Mouse (Mus musculus) intestine, postnatal 0 days (tissue): ENCODE measurements around the gene Syne2. TPM values are rescaled to one million over a fixed set of nuclear protein-coding genes. Genes with fewer than 3 reads are reported as not detected.

Experiments used
- ATAC-seq: fragments of 200-750 bp; cut with Nextera tagmentation; 2 replicates; pipeline ENCODE4 v1.8.0; 2017; ENCODE audit warnings: mild to moderate bottlenecking, moderate TSS enrichment, moderate library complexity
- H3K27ac ChIP-seq: fragments of 300-500 bp; sonication (generic); 2 replicates; pipeline ENCODE4 v1.5.1; 2014; ENCODE audit warnings: mild to moderate bottlenecking, low read depth, low read length, moderate library complexity
- H3K27me3 ChIP-seq: fragments of 300-500 bp; sonication (generic); replicated peaks from 2 replicates; pipeline ENCODE4 v1.6.1; 2014; ENCODE audit warnings: low read length, mixed read lengths; ENCODE audit not compliant: control insufficient read depth, insufficient read depth
- H3K36me3 ChIP-seq: fragments of 300-500 bp; sonication (generic); 2 replicates; pipeline ENCODE4 v1.6.1; 2014; ENCODE audit warnings: mild to moderate bottlenecking, moderate library complexity; ENCODE audit not compliant: control insufficient read depth, insufficient read depth
- H3K4me1 ChIP-seq: fragments of 300-500 bp; sonication (generic); replicated peaks from 2 replicates; pipeline ENCODE4 v1.6.1; 2014; ENCODE audit warnings: antibody characterized with exemption, low read length, mixed read lengths; ENCODE audit not compliant: control insufficient read depth, insufficient read depth
- H3K4me2 ChIP-seq: fragments of 300-500 bp; sonication (generic); replicated peaks from 2 replicates; pipeline ENCODE4 v1.6.1; 2014; ENCODE audit warnings: low read depth, mild to moderate bottlenecking, moderate library complexity
- H3K4me3 ChIP-seq: fragments of 300-500 bp; sonication (generic); 2 replicates; pipeline ENCODE4 v1.5.1; 2014; ENCODE audit warnings: low read depth, low read length
- H3K9ac ChIP-seq: fragments of 300-500 bp; sonication (generic); 2 replicates; pipeline ENCODE4 v1.6.1; 2014; ENCODE audit warnings: mild to moderate bottlenecking, low read depth, low read length
- H3K9me3 ChIP-seq: fragments of 300-500 bp; sonication (generic); 2 replicates; pipeline ENCODE4 v1.6.1; 2016; ENCODE audit warnings: mixed run types; ENCODE audit not compliant: control insufficient read depth
- CTCF ChIP-seq: sonication (generic); IDR thresholded peaks from 2 replicates; pipeline ENCODE4 v1.5.1; 2016; ENCODE audit warnings: low read depth, mild to moderate bottlenecking, control low read depth, antibody characterized with exemption, moderate library complexity
- WGBS: fragments of 180-500 bp; shearing (Covaris S2); extraction: QIAGEN DNeasy Blood & Tissue Kit; methylation state at CpG from one replicate; pipeline ENCODE4 v1.1.7; 2014; 5-methylcytosine and 5-hydroxymethylcytosine counted together
- polyA plus RNA-seq: library from polyadenylated mRNA; unstranded; fragments of >200 nt; fragmentation: Nextera tagmentation; extraction: Ambion mirVana; gene quantifications from 2 replicates; pipeline ENCODE4 v1.2.1, GENCODE M21; 2015

Gene Syne2
- polyA plus RNA-seq, 1 experiment from 2014 or later = 14.5 TPM

DNA sequence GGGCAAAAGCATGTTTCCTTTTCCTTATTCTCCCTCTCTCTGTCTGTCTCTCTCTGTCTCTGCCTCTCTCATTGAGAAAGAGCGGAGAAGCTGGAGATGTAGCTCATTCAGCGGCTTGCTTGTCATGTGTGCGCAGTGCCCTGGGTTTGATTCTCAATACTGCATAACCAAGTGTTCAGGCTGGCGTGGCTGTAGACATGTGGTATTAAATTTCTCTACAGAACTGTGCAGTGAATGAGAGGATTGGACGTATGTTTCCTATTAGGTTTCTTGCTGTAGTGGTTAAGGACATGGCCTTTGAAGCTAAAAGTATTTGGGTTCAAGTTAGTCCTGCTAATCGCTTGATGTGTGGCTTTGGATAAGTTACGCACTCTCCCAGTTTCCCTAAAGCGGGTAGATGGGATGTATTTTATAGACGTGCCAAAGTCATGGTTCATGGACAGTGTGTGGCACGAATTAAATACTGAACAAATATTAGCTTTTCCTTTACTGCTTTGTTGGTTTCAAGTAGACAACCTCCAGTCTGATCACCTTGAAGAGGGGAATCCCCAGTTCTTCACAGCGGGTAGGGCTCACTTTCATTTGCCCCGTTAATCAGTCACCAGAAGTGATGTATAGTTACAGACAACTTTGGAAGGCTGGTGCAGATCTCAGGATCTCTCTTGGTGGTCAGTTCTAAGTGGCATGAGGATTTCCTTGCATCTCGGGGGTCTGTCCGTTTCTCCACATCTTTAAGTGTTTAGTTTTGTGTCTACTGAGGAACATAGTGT, 16.2 kb downstream of the Syne2 start:
- Histone ChIP-seq H3K36me3 (no peaks in the 10 kb centered on the region), H3K9me3 (no peaks in the 10 kb centered on the region), H3K27me3 (no peaks in the 10 kb centered on the region), H3K4me1 (peaks cover 5% of the 10 kb centered on the region; the same call in 1 of the 2 replicates), H3K27ac (no peak overlapping the region), H3K4me3 (no peak overlapping the region), H3K4me2 (peak overlapping the region; percentile 46), H3K9ac (no peak overlapping the region)
- peak; percentile 47; the same call in 1 of the 2 replicates for ATAC-seq
- TF ChIP-seq CTCF = no peak
- WGBS = 39% methylated on average over 14 of the region's 14 CpGs

DNA sequence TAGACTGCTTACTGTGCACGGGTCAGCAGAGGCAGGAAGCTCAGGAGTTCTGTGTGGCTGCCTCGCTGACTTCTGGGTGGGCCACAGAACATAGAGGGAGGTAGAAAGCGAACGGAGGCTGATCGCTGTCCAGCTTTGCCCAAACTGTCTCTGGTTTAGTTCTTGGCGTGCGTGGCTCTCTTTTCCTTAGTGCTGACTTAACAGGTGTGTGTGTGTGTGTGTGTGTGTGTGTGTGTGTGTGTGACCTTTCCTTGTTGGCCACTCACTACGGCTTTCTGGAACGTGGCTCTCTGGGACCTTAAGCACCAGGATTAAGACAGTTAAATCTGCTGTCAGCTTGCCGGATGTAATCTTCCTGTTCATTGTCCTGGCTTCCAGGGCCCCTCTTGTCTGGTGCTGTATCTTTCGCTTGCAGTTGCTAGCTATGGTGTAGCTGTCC, 18.6 kb downstream of the Syne2 start:
- no peak overlapping the region for H3K9ac ChIP-seq
- no peaks in the 10 kb centered on the region for H3K27me3 ChIP-seq
- H3K27ac ChIP-seq = no peak overlapping the region
- no peak for TF ChIP-seq CTCF
- ATAC-seq = no peak
- no peaks in the 10 kb centered on the region for H3K9me3 ChIP-seq
- peak overlapping the region; percentile 37 for H3K4me2 ChIP-seq
- H3K4me1 ChIP-seq = peaks cover 9% of the 10 kb centered on the region; the same call in 1 of the 2 replicates
- WGBS = 37% methylated on average over 11 of the region's 11 CpGs
- no peak overlapping the region for H3K4me3 ChIP-seq
- no peaks in the 10 kb centered on the region for H3K36me3 ChIP-seq

DNA sequence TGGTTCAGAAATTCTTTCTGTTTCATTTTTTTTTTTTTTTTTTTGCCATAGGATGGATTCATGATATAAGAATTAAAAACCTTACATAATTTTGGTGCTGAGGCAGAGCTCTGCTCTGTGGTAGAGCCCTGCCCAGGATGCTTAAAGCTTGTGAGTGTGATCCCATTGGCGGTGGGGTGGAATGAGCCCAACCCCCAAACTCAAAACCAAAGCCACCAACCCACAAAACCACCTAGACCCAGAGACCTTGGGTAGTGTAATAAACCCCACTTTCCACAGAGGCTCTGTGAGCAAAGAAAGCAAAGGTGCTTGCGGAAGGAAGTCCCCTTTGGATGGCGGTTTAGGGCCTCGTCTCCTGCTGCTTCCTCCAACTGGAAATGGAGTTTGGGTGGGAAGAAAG, 19.5 kb downstream of the Syne2 start:
- WGBS = 82% methylated on average over 4 of the region's 4 CpGs
- no peak overlapping the region for H3K9ac ChIP-seq
- no peak overlapping the region for H3K27ac ChIP-seq
- no peaks in the 10 kb centered on the region for H3K36me3 ChIP-seq
- no peaks in the 10 kb centered on the region for H3K27me3 ChIP-seq
- TF ChIP-seq CTCF = no peak
- ATAC-seq = no peak
- H3K4me3 ChIP-seq = no peak overlapping the region
- H3K4me1 ChIP-seq = peaks cover 9% of the 10 kb centered on the region; the same call in 1 of the 2 replicates
- H3K4me2 ChIP-seq = no peak overlapping the region
- no peaks in the 10 kb centered on the region for H3K9me3 ChIP-seq

DNA sequence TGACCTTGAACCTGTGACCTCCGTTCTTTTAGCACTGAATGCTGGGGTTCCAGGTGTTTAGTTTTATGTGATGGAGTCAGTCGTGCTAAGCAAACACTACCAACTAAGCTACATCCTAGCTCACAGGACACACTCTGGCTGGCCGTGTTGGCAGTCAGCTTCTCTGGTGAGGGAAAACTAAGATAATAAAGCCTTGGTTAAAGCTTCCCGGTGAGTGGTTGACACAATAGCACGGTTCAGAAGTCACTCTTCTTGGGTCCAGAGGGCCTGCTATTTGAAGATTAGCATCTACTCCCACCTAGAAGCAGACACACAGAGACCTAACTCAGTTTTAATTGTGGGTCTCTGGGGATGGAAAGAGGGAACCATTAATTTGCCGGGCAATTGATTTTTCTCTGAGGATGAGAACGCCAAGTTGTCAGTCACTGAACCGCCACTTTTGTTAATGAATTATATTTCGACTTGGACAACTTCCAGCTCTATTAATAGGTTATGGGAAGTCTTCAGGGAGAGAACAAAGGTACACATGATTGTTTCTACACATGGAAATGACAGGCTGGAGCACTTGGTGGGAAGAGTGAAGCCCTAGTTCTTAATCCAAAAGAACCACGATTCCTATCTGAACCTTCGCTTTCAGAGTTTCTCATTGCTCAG, 21.3 kb downstream of the Syne2 start:
- no peaks in the 10 kb centered on the region for H3K9me3 ChIP-seq
- no peak overlapping the region for H3K9ac ChIP-seq
- H3K4me3 ChIP-seq = no peak overlapping the region
- no peak for TF ChIP-seq CTCF
- peaks cover 9% of the 10 kb centered on the region; the same call in 1 of the 2 replicates for H3K4me1 ChIP-seq
- peak overlapping the region; percentile 25; the same call in 1 of the 2 replicates for H3K4me2 ChIP-seq
- H3K27ac ChIP-seq = no peak overlapping the region
- no peaks in the 10 kb centered on the region for H3K36me3 ChIP-seq
- ATAC-seq = 0 out of 2 replicates have a peak, but pooled peaks have one; percentile 40
- no peaks in the 10 kb centered on the region for H3K27me3 ChIP-seq
- 49% methylated on average over 11 of the region's 11 CpGs for WGBS

- no peak overlapping the region for H3K9ac ChIP-seq
- whole genome bisulfite sequencing = 80% methylated on average over 7 of the region's 7 CpGs
- 0 out of 2 replicates have a peak, but pooled peaks cover 4% of the 10 kb centered on the region for H3K4me1 ChIP-seq
- H3K27ac ChIP-seq = no peak overlapping the region
- H3K4me3 ChIP-seq = no peak overlapping the region
- no peak for ATAC-seq
- no peaks in the 10 kb centered on the region for H3K9me3 ChIP-seq
- no peak overlapping the region for H3K4me2 ChIP-seq
- no peaks in the 10 kb centered on the region for H3K27me3 ChIP-seq
- no peak for TF ChIP-seq CTCF
- no peaks in the 10 kb centered on the region for H3K36me3 ChIP-seq
These were observed 23.2 kb downstream of the Syne2 start for GRCm38 (mm10) chr12:75841183-75841582.

- Histone ChIP-seq H3K9ac (no peak overlapping the region), H3K27me3 (no peaks in the 10 kb centered on the region), H3K36me3 (no peaks in the 10 kb centered on the region), H3K4me2 (no peak overlapping the region), H3K27ac (no peak overlapping the region), H3K4me3 (no peak overlapping the region), H3K4me1 (0 out of 2 replicates have a peak, but pooled peaks cover 4% of the 10 kb centered on the region), H3K9me3 (no peaks in the 10 kb centered on the region)
- no peak for TF ChIP-seq CTCF
- 65% methylated on average over 4 of the region's 4 CpGs for WGBS
- no peak for ATAC-seq
These were observed 26.4 kb downstream of the Syne2 start for GRCm38 (mm10) chr12:75844311-75844710.
